Mouse (Mus musculus) lung, adult 2 months (tissue): ENCODE results near the gene Cfap61. TPM values are rescaled to one million over a fixed set of nuclear protein-coding genes. Genes with fewer than 3 reads are reported as not detected.
"Not testable (repeated sequence)": the region's sequence is repeated elsewhere in the genome, so short reads cannot be mapped to it uniquely, and the experiment has no call there.

ENCODE experiments used
- DNase-seq: peaks from one replicate; pipeline ENCODE4 v3.0.0; 2022
- H3K4me1 ChIP-seq: fragments of 200-500 bp; 2 replicates; pipeline ENCODE4 v1.6.1; 2011; ENCODE audit warnings: low read length; ENCODE audit not compliant: control insufficient read depth, insufficient read depth
- H3K4me3 ChIP-seq: fragments of 200-500 bp; replicated peaks from 2 replicates; pipeline ENCODE3; 2011; ENCODE audit warnings: low read depth, mild to moderate bottlenecking, control low read depth, low read length; ENCODE audit errors: extremely low read depth
- CTCF ChIP-seq: fragments of 200-500 bp; IDR thresholded peaks from 2 replicates; pipeline ENCODE4 v1.5.1; 2011; ENCODE audit warnings: mild to moderate bottlenecking, low read length, control low read depth; ENCODE audit not compliant: insufficient read depth
- POLR2A ChIP-seq: fragments of 200-500 bp; IDR thresholded peaks from 2 replicates; pipeline ENCODE4 v1.6.1; 2011; ENCODE audit warnings: low read depth, mild to moderate bottlenecking, control low read depth, low read length, borderline replicate concordance; ENCODE audit errors: extremely low read depth
- WGBS: fragments of 180-500 bp; shearing (Covaris S2); methylation state at CpG from one replicate; pipeline ENCODE4 v1.1.7; 2018; 5-methylcytosine and 5-hydroxymethylcytosine counted together
- polyA plus RNA-seq: library from polyadenylated mRNA; depleted of rRNA; stranded (reverse); fragments of >200 nt; gene quantifications from 2 replicates; pipeline ENCODE4 v1.2.3, GENCODE M21; 2012; rRNA removed

Cfap61 gene
- 5.8 and 6.2 TPM in 2 replicates for polyA plus RNA-seq

DNA sequence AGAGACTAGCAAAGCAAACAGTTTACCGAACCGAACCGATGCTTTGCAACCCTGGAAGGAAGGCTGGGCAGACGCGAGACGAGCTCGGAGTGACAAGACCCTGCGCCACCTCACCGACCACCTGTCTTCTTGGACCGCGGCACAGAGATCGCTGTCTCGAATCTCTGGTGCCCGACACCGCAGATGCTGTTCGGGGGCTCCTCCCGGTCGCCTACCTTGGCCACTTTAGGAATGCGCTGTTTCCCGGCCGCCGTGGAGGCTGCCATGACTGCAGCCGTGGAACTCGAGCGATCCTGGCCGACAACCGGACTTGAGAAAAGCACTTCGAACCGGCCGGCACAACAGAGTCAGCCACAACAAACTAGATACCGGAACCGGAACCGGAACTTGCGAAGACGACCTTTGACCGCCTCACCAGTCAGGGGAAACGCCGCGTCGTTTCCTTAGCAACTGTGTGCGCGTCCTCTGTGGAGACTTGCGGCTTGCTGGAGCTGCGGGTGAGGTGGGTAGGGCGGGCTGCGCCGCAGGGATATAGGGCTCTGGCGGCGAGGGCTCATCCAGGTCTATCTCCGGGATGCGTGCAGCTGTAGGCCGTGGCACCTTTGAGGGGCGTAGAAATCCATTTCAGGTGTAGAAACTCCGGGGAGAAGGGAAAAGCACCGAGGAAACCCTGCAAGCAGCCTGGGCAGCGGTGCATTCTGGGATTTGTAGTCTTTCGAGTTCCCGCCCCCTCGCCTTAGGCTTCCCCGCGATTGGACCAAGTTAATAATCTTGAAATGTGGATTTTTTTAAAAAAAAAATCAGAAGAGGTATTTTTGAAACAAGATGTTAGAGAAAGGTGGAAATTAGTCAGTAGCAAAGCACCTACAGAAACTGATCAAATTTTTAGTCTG lies at the start of gene Cfap61, which contains the start of gene Crnkl1:
Cfap61 (plus strand) TSS at position 446 of the 893 bp plus-strand sequence.
Crnkl1 (minus strand) TSS at position 676 of the 893 bp plus-strand sequence.
- WGBS: under 1% methylated on average over 61 of the region's 61 CpGs
- peak; percentile 95 for DNase-seq
- no peaks in the 10 kb centered on the region for H3K4me1 ChIP-seq
- TF ChIP-seq CTCF (no peak), POLR2A (peak; percentile 73; the same call in 1 of the 2 replicates)
- H3K4me3 ChIP-seq: peak within 1 kb of the TSS; percentile 99

DNA sequence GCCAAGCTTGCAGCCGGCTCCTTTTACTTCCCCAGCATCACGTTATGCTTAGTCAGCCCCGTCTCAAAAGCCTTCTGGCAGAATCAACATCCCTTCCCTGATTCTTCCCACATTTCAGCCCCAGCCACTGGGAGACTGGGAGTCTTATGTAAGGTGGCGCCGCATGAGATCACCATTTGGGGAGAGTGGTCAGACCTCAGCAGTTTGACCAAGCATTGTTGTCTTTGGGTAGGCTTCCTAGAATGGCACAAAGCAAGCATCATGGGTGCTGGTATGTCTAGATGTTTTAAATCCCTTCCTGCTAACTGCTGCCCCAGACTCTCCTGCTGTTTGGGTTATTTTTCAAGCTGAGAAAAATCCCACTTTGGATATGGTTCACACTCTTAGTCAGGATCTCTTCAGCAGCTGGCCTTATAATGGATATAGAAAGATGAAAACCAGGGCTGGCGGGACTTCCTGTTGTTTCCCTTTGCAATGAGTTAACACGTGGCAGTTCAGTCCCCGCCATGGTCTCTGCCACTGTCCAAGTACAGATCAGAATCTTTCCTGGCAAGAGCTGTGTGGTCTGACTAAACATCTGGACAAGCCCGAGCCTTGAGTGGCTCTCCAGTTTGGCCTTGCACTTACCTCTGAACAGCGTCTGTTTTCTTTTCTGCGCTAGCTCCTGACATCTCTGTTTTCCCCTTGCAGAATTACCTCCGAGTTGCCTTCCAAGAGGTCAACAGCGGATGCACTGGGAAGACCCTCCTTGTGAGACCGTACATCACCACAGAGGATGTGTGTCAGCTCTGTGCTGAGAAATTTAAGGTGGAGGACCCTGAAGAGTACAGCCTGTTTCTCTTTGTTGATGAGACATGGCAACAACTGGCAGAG lies 49.4 kb upstream of the Cfap61 start:
- no peak for DNase-seq
- Histone ChIP-seq H3K4me1 (peaks cover 49% of the 10 kb centered on the region), H3K4me3 (no peak overlapping the region)
- TF ChIP-seq POLR2A: no peak
- TF ChIP-seq CTCF: no peak
- WGBS: 23% methylated on average over 14 of the region's 14 CpGs

- Histone ChIP-seq H3K4me1 (peaks cover 40% of the 10 kb centered on the region), H3K4me3 (no peak overlapping the region)
- DNase-seq: no peak
- TF ChIP-seq POLR2A (no peak), CTCF (peak; percentile 78)
- WGBS: 24% methylated on average over 14 of the region's 14 CpGs
These were observed 46.4 kb upstream of the Cfap61 start for GRCm38 (mm10) chr2:145887937-145888765.

- no peak for TF ChIP-seq POLR2A
- peaks cover 34% of the 10 kb centered on the region for H3K4me1 ChIP-seq
- 38% methylated on average over 6 of the region's 6 CpGs for WGBS
- DNase-seq: no peak
- H3K4me3 ChIP-seq: no peak overlapping the region
These were observed 45.7 kb upstream of the Cfap61 start for GRCm38 (mm10) chr2:145888766-145889480.

- TF ChIP-seq CTCF: no peak
- WGBS: 47% methylated on average over 2 of the region's 2 CpGs
- Histone ChIP-seq H3K4me3 (no peak overlapping the region), H3K4me1 (peaks cover 23% of the 10 kb centered on the region)
- no peak for DNase-seq
These were observed 44.0 kb upstream of the Cfap61 start for GRCm38 (mm10) chr2:145890571-145890970.

GRCm38 (mm10) chr2:145893756-145894155 lies 40.8 kb upstream of the Cfap61 start:
- no peak overlapping the region for H3K4me3 ChIP-seq
- 97% methylated on average over 6 of the region's 6 CpGs for WGBS
- DNase-seq: no peak
- TF ChIP-seq POLR2A (no peak), CTCF (no peak)
- H3K4me1 ChIP-seq: peaks cover 7% of the 10 kb centered on the region

DNA sequence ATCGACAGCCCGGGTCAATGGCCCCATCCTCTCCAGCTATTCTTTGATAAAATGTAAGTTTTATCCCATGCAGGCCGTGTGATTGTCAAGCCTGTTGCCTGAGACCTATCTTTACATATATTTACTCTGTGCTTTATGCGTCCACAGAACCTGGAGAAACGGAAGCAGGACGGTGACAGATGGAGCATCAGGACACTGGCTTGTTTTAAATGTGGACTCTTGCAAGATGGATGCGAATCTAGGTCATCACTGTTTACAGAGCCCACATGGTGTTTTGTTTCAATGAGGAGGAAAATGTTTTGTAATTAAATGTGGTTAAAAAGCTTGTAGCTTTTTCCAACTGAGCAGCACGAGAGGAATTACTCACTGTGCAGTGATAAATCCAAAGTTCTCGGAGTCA lies 36.5 kb upstream of the Cfap61 start:
- TF ChIP-seq CTCF: no peak
- TF ChIP-seq POLR2A: no peak
- H3K4me3 ChIP-seq: no peak overlapping the region
- H3K4me1 ChIP-seq: peaks cover 2% of the 10 kb centered on the region; the same call in 1 of the 2 replicates
- 59% methylated on average over 9 of the region's 9 CpGs for WGBS
- no peak for DNase-seq

GRCm38 (mm10) chr2:145900318-145900717 lies 34.3 kb upstream of the Cfap61 start:
- peaks cover 14% of the 10 kb centered on the region for H3K4me1 ChIP-seq
- not testable (repeated sequence) for H3K4me3 ChIP-seq, DNase-seq
- 73% methylated on average over 7 of the region's 8 CpGs for WGBS
